Mouse (Mus musculus): ENCODE measurements around the gene Tpi1. TPM values are rescaled to one million over a fixed set of nuclear protein-coding genes. Genes with fewer than 3 reads are reported as not detected.

Gene Tpi1
- total and polyA plus RNA-seq, 2 experiments from 2014 or later: 515 to 525 TPM

DNA sequence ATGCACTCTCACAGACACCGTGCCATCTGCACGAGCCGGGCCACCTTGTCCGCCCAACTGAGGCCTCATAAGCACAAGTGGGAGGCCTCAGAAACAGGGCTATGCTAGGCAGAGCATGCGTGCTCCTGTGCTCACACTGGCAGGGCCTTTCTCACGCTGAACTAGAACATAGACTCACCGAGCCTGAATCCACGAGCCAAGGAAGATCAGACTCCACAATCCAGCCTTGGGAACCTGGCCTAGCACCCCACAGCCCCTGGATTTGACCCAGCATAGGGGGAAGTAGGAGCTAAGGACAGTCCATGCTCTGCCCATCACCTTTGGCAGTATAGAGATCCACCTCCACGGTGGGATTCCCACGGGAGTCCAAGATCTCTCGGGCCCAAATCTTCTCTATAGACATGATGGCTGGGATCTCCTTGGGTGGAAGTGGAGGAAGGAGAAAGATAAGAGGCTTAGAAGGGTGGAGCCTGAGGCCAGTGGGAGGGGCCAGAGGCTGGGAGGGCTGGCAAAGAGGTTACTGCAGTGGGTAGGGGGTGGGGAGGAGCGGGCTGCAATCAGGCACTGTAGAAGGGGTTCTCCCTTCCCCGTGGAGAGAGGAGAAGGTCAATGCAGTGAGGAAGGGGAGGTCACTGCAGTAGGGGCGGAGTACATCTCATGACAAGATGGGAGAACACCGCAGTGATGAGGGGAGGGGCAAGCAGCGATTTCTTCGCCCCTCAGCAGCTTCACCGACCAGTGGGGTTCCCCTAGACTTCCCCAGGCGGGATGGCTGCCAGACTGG, 46.0 kb downstream of the Tpi1 start:
- TF ChIP-seq CTCF (IDR thresholded peaks at IDR 0.05; ENCODE audit: low read depth): no peak
- ATAC-seq (peak; percentile 59), DNase-seq (ENCODE audit: low spot score) (peak; percentile 46)
- Histone ChIP-seq H3K4me1 (ENCODE audit: insufficient read depth, low read length) (peaks cover 19% of the 10 kb centered on the region), H3K27me3 (ENCODE audit: insufficient read depth, low read length) (no peaks in the 10 kb centered on the region), H3K36me3 (ENCODE audit: insufficient read depth, low read length) (no peaks in the 10 kb centered on the region), H3K9me3 (ENCODE audit: low read length) (no peaks in the 10 kb centered on the region), H3K4me2 (ENCODE audit: low read depth, low read length) (peak overlapping the region; percentile 75), H3K27ac (peak overlapping the region; percentile 78), H3K9ac (replicated peaks; ENCODE audit: low read length) (peak overlapping the region; percentile 74), H3K4me3 (ENCODE audit: low read length) (peak overlapping the region; percentile 59)
- 17% methylated on average over 19 of the region's 19 CpGs for WGBS

GRCm38 (mm10) chr6:124767536-124767919, 46.6 kb downstream of the Tpi1 start:
- no peaks in the 10 kb centered on the region for H3K27me3 ChIP-seq (ENCODE audit: insufficient read depth, low read length)
- H3K9ac ChIP-seq (replicated peaks; ENCODE audit: low read length): peak overlapping the region; percentile 74; the same call in 1 of the 2 replicates
- peak overlapping the region; percentile 75 for H3K4me2 ChIP-seq (ENCODE audit: low read depth, low read length)
- no peaks in the 10 kb centered on the region; the same call in 1 of the 2 replicates for H3K36me3 ChIP-seq (ENCODE audit: insufficient read depth, low read length)
- no peak for DNase-seq (ENCODE audit: low spot score)
- peak overlapping the region; percentile 78; the same call in 1 of the 2 replicates for H3K27ac ChIP-seq
- ATAC-seq: 0 out of 2 replicates have a peak, but pooled peaks have one; percentile 0
- peaks cover 19% of the 10 kb centered on the region for H3K4me1 ChIP-seq (ENCODE audit: insufficient read depth, low read length)
- no peaks in the 10 kb centered on the region for H3K9me3 ChIP-seq (ENCODE audit: low read length)
- WGBS: 34% methylated on average over 4 of the region's 4 CpGs
- no peak for TF ChIP-seq CTCF (IDR thresholded peaks at IDR 0.05; ENCODE audit: low read depth)
- H3K4me3 ChIP-seq (ENCODE audit: low read length): no peak overlapping the region

DNA sequence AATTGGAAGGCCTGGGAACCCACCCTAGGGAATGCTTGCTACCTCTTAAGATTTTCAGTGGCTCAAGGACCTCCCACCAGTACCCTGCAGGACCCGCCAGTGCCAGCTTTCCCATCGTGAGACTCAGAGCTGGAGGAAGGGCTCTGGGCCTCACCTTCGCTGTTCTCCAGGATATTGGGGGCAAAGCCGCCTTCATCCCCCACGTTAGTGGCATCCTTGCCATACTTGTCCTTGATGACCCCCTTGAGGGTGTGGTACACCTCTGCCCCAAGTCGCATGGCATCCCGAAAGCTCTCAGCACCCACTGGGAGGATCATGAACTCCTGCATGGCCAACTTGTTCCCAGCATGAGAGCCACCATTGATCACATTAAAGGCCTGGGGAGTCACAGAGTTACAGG, 48.1 kb downstream of the Tpi1 start:
- Histone ChIP-seq H3K36me3 (ENCODE audit: insufficient read depth, low read length) (no peaks in the 10 kb centered on the region; the same call in 1 of the 2 replicates), H3K4me1 (ENCODE audit: insufficient read depth, low read length) (peaks cover 19% of the 10 kb centered on the region), H3K27me3 (ENCODE audit: insufficient read depth, low read length) (no peaks in the 10 kb centered on the region), H3K9me3 (ENCODE audit: low read length) (no peaks in the 10 kb centered on the region), H3K9ac (replicated peaks; ENCODE audit: low read length) (no peak overlapping the region), H3K4me2 (ENCODE audit: low read depth, low read length) (no peak overlapping the region), H3K4me3 (ENCODE audit: low read length) (no peak overlapping the region), H3K27ac (no peak overlapping the region)
- TF ChIP-seq CTCF (IDR thresholded peaks at IDR 0.05; ENCODE audit: low read depth): no peak
- DNase-seq (ENCODE audit: low spot score) (no peak), ATAC-seq (no peak)
- WGBS: 86% methylated on average over 7 of the region's 7 CpGs

Other genes with a start within 250 kb of the Tpi1 start
- gene C1rb, start 244.0 kb downstream of the Tpi1 start, total RNA-seq (2014; rRNA removed): not detected in 2 replicates
- gene C1rb, start 244.0 kb downstream of the Tpi1 start, polyA plus RNA-seq (2015; fragmentation: Nextera tagmentation; extraction: Ambion mirVana): 0.09 TPM in 1 of 2 replicates, not detected in the other
- not detected in 2 replicates for gene C1s2, start 178.2 kb downstream of the Tpi1 start, total RNA-seq (2014; rRNA removed)
- 0.13 and 0.18 TPM in 2 replicates for gene C1s2, start 178.2 kb downstream of the Tpi1 start, polyA plus RNA-seq (2015; fragmentation: Nextera tagmentation; extraction: Ambion mirVana)
- 32.0 and 48.5 TPM in 2 replicates for gene Lpcat3, start 151.3 kb downstream of the Tpi1 start, total RNA-seq (2014; rRNA removed)
- 49.5 and 53.3 TPM in 2 replicates for gene Lpcat3, start 151.3 kb downstream of the Tpi1 start, polyA plus RNA-seq (2015; fragmentation: Nextera tagmentation; extraction: Ambion mirVana)
- gene Emg1, start 102.1 kb downstream of the Tpi1 start, total RNA-seq (2014; rRNA removed): 75.8 and 102 TPM in 2 replicates
- gene Emg1, start 102.1 kb downstream of the Tpi1 start, polyA plus RNA-seq (2015; fragmentation: Nextera tagmentation; extraction: Ambion mirVana): 100 and 102 TPM in 2 replicates
- gene Phb2, start 102.0 kb downstream of the Tpi1 start, total RNA-seq (2014; rRNA removed): 218 and 223 TPM in 2 replicates
- gene Phb2, start 102.0 kb downstream of the Tpi1 start, polyA plus RNA-seq (2015; fragmentation: Nextera tagmentation; extraction: Ambion mirVana): 267 and 270 TPM in 2 replicates
- 3.8 and 3.9 TPM in 2 replicates for gene Ptpn6, start 75.6 kb downstream of the Tpi1 start, total RNA-seq (2014; rRNA removed)
- 4.3 and 4.8 TPM in 2 replicates for gene Ptpn6, start 75.6 kb downstream of the Tpi1 start, polyA plus RNA-seq (2015; fragmentation: Nextera tagmentation; extraction: Ambion mirVana)
- 212 and 236 TPM in 2 replicates for gene Grcc10, start 72.9 kb downstream of the Tpi1 start, total RNA-seq (2014; rRNA removed)
- 643 and 649 TPM in 2 replicates for gene Grcc10, start 72.9 kb downstream of the Tpi1 start, polyA plus RNA-seq (2015; fragmentation: Nextera tagmentation; extraction: Ambion mirVana)
- 0.26 TPM in 1 of 2 replicates, not detected in the other for gene Gm45234, start 58.3 kb downstream of the Tpi1 start, total RNA-seq (2014; rRNA removed)
- gene Gm45234, start 58.3 kb downstream of the Tpi1 start, polyA plus RNA-seq (2015; fragmentation: Nextera tagmentation; extraction: Ambion mirVana): not detected in 2 replicates
- gene Atn1, start 57.8 kb downstream of the Tpi1 start, total RNA-seq (2014; rRNA removed): 19.1 and 23.7 TPM in 2 replicates
- gene Atn1, start 57.8 kb downstream of the Tpi1 start, polyA plus RNA-seq (2015; fragmentation: Nextera tagmentation; extraction: Ambion mirVana): 19.9 and 21.3 TPM in 2 replicates
- gene Eno2, start 44.6 kb downstream of the Tpi1 start, total RNA-seq (2014; rRNA removed): 281 and 357 TPM in 2 replicates
- gene Eno2, start 44.6 kb downstream of the Tpi1 start, polyA plus RNA-seq (2015; fragmentation: Nextera tagmentation; extraction: Ambion mirVana): 213 and 216 TPM in 2 replicates
- 6.7 and 9.2 TPM in 2 replicates for gene Lrrc23, start 34.6 kb downstream of the Tpi1 start, total RNA-seq (2014; rRNA removed)
- 5.4 and 8.7 TPM in 2 replicates for gene Lrrc23, start 34.6 kb downstream of the Tpi1 start, polyA plus RNA-seq (2015; fragmentation: Nextera tagmentation; extraction: Ambion mirVana)
- gene Spsb2, start 5.6 kb downstream of the Tpi1 start, total RNA-seq (2014; rRNA removed): 7.3 and 8.7 TPM in 2 replicates
- 9.6 and 9.8 TPM in 2 replicates for gene Spsb2, start 5.6 kb downstream of the Tpi1 start, polyA plus RNA-seq (2015; fragmentation: Nextera tagmentation; extraction: Ambion mirVana)
- gene Usp5, start 15.2 kb upstream of the Tpi1 start, total RNA-seq (2014; rRNA removed): 222 and 233 TPM in 2 replicates
- gene Usp5, start 15.2 kb upstream of the Tpi1 start, polyA plus RNA-seq (2015; fragmentation: Nextera tagmentation; extraction: Ambion mirVana): 182 and 189 TPM in 2 replicates
- 34.7 and 39.9 TPM in 2 replicates for gene Cdca3, start 15.3 kb upstream of the Tpi1 start, total RNA-seq (2014; rRNA removed)
- 40.9 and 47.3 TPM in 2 replicates for gene Cdca3, start 15.3 kb upstream of the Tpi1 start, polyA plus RNA-seq (2015; fragmentation: Nextera tagmentation; extraction: Ambion mirVana)
- 0.68 and 0.72 TPM in 2 replicates for gene Gnb3, start 26.0 kb upstream of the Tpi1 start, total RNA-seq (2014; rRNA removed)
- gene Gnb3, start 26.0 kb upstream of the Tpi1 start, polyA plus RNA-seq (2015; fragmentation: Nextera tagmentation; extraction: Ambion mirVana): 1.6 and 2.2 TPM in 2 replicates
- 71.3 and 79.5 TPM in 2 replicates for gene P3h3, start 43.5 kb upstream of the Tpi1 start, total RNA-seq (2014; rRNA removed)
- 11.3 and 12.0 TPM in 2 replicates for gene P3h3, start 43.5 kb upstream of the Tpi1 start, polyA plus RNA-seq (2015; fragmentation: Nextera tagmentation; extraction: Ambion mirVana)
- gene Gpr162, start 49.7 kb upstream of the Tpi1 start, total RNA-seq (2014; rRNA removed): 193 and 194 TPM in 2 replicates
- gene Gpr162, start 49.7 kb upstream of the Tpi1 start, polyA plus RNA-seq (2015; fragmentation: Nextera tagmentation; extraction: Ambion mirVana): 30.1 and 31.9 TPM in 2 replicates
- 0.05 TPM in 1 of 2 replicates, not detected in the other for gene Cd4, start 73.9 kb upstream of the Tpi1 start, total RNA-seq (2014; rRNA removed)
- gene Cd4, start 73.9 kb upstream of the Tpi1 start, polyA plus RNA-seq (2015; fragmentation: Nextera tagmentation; extraction: Ambion mirVana): 0.13 and 0.18 TPM in 2 replicates
- gene Lag3, start 97.4 kb upstream of the Tpi1 start, total RNA-seq (2014; rRNA removed): 1.8 and 2.2 TPM in 2 replicates
- 3.3 and 3.6 TPM in 2 replicates for gene Lag3, start 97.4 kb upstream of the Tpi1 start, polyA plus RNA-seq (2015; fragmentation: Nextera tagmentation; extraction: Ambion mirVana)
- gene Ptms, start 105.8 kb upstream of the Tpi1 start, total RNA-seq (2014; rRNA removed): 913 and 1,024 TPM in 2 replicates
- gene Ptms, start 105.8 kb upstream of the Tpi1 start, polyA plus RNA-seq (2015; fragmentation: Nextera tagmentation; extraction: Ambion mirVana): 767 and 773 TPM in 2 replicates
- 639 and 964 TPM in 2 replicates for gene Mlf2, start 117.1 kb upstream of the Tpi1 start, total RNA-seq (2014; rRNA removed)
- gene Mlf2, start 117.1 kb upstream of the Tpi1 start, polyA plus RNA-seq (2015; fragmentation: Nextera tagmentation; extraction: Ambion mirVana): 618 and 628 TPM in 2 replicates
- gene Cops7a, start 151.2 kb upstream of the Tpi1 start, total RNA-seq (2014; rRNA removed): 113 and 146 TPM in 2 replicates
- 97.1 and 101 TPM in 2 replicates for gene Cops7a, start 151.2 kb upstream of the Tpi1 start, polyA plus RNA-seq (2015; fragmentation: Nextera tagmentation; extraction: Ambion mirVana)
- gene Pianp, start 182.4 kb upstream of the Tpi1 start, total RNA-seq (2014; rRNA removed): 24.1 and 32.9 TPM in 2 replicates
- gene Pianp, start 182.4 kb upstream of the Tpi1 start, polyA plus RNA-seq (2015; fragmentation: Nextera tagmentation; extraction: Ambion mirVana): 58.9 and 65.4 TPM in 2 replicates
- gene Zfp384, start 194.8 kb upstream of the Tpi1 start, total RNA-seq (2014; rRNA removed): 37.3 and 38.6 TPM in 2 replicates
- 10.3 and 11.6 TPM in 2 replicates for gene Zfp384, start 194.8 kb upstream of the Tpi1 start, polyA plus RNA-seq (2015; fragmentation: Nextera tagmentation; extraction: Ambion mirVana)
- gene Ing4, start 225.5 kb upstream of the Tpi1 start, total RNA-seq (2014; rRNA removed): 60.7 and 78.3 TPM in 2 replicates
- 97.6 and 102 TPM in 2 replicates for gene Ing4, start 225.5 kb upstream of the Tpi1 start, polyA plus RNA-seq (2015; fragmentation: Nextera tagmentation; extraction: Ambion mirVana)
- 10.5 and 17.3 TPM in 2 replicates for gene Acrbp, start 235.4 kb upstream of the Tpi1 start, total RNA-seq (2014; rRNA removed)
- 12.2 and 17.5 TPM in 2 replicates for gene Acrbp, start 235.4 kb upstream of the Tpi1 start, polyA plus RNA-seq (2015; fragmentation: Nextera tagmentation; extraction: Ambion mirVana)

Data from hindbrain, postnatal 0 days (tissue).